Mouse (Mus musculus) embryonic facial prominence, embryonic 14.5 days (tissue): ENCODE results near the gene Zfp839. TPM values are rescaled to one million over a fixed set of nuclear protein-coding genes. Genes with fewer than 3 reads are reported as not detected.

Experiments
- ATAC-seq: fragments of 200-750 bp; cut with Nextera tagmentation; 2 replicates; pipeline ENCODE4 v1.8.0; 2017; ENCODE audit warnings: low read depth, moderate number of reproducible peaks, moderate TSS enrichment
- DNase-seq: peaks from one replicate; pipeline ENCODE4 v3.0.0-alpha.2; 2015; ENCODE audit warnings: low spot score
- H3K27ac ChIP-seq: fragments of 300-500 bp; sonication (generic); replicated peaks from 2 replicates; pipeline ENCODE4 v1.5.1; 2014; ENCODE audit warnings: low read depth, mild to moderate bottlenecking, low read length, moderate library complexity
- H3K27me3 ChIP-seq: fragments of 300-500 bp; sonication (generic); replicated peaks from 2 replicates; pipeline ENCODE4 v1.6.1; 2014; ENCODE audit warnings: low read length; ENCODE audit not compliant: control insufficient read depth, insufficient read depth
- H3K36me3 ChIP-seq: fragments of 300-500 bp; sonication (generic); 2 replicates; pipeline ENCODE4 v1.6.1; 2014; ENCODE audit warnings: low read length, mixed read lengths; ENCODE audit not compliant: control insufficient read depth, insufficient read depth
- H3K4me1 ChIP-seq: fragments of 300-500 bp; sonication (generic); 2 replicates; pipeline ENCODE4 v1.6.1; 2014; ENCODE audit warnings: antibody characterized with exemption, low read length; ENCODE audit not compliant: control insufficient read depth, insufficient read depth
- H3K4me2 ChIP-seq: fragments of 300-500 bp; sonication (generic); 2 replicates; pipeline ENCODE4 v1.6.1; 2014; ENCODE audit warnings: low read depth, mild to moderate bottlenecking, low read length, moderate library complexity, mixed read lengths
- H3K4me3 ChIP-seq: fragments of 300-500 bp; sonication (generic); 2 replicates; pipeline ENCODE4 v1.5.1; 2014; ENCODE audit warnings: low read depth, mild to moderate bottlenecking, low read length
- H3K9ac ChIP-seq: fragments of 300-500 bp; sonication (generic); 2 replicates; pipeline ENCODE4 v1.6.1; 2014; ENCODE audit warnings: low read depth, mild to moderate bottlenecking, low read length, moderate library complexity, mixed read lengths
- H3K9me3 ChIP-seq: fragments of 300-500 bp; sonication (generic); 2 replicates; pipeline ENCODE4 v1.6.1; 2016; ENCODE audit warnings: low read length; ENCODE audit not compliant: control insufficient read depth
- WGBS: fragments of 180-500 bp; shearing (Covaris S2); extraction: QIAGEN DNeasy Blood & Tissue Kit; methylation state at CpG from one replicate; pipeline ENCODE4 v1.1.7; 2014; 5-methylcytosine and 5-hydroxymethylcytosine counted together
- polyA plus RNA-seq: library from polyadenylated mRNA; unstranded; fragments of >200 nt; fragmentation: Nextera tagmentation; extraction: Ambion mirVana; gene quantifications from 2 replicates; pipeline ENCODE4 v1.2.1, GENCODE M21; 2014

Gene Zfp839
- polyA plus RNA-seq, 1 experiment from 2014 or later = 2.4 TPM

- H3K4me1 ChIP-seq = no peaks in the 10 kb centered on the region
- no peak overlapping the region for H3K4me2 ChIP-seq
- peaks cover 89% of the 10 kb centered on the region for H3K36me3 ChIP-seq
- DNase-seq (no peak), ATAC-seq (no peak)
- WGBS = 89% methylated on average over 2 of the region's 2 CpGs
- H3K27me3 ChIP-seq = no peaks in the 10 kb centered on the region
- no peak overlapping the region for H3K9ac ChIP-seq
- H3K9me3 ChIP-seq = no peaks in the 10 kb centered on the region
- no peak overlapping the region for H3K27ac ChIP-seq
- H3K4me3 ChIP-seq = no peak overlapping the region
Observed at GRCm38 (mm10) chr12:110875351-110875750, 25.3 kb downstream of the Zfp839 start.

- 87% methylated on average over 7 of the region's 7 CpGs for WGBS
- no peak overlapping the region for H3K4me2 ChIP-seq
- H3K27ac ChIP-seq = no peak overlapping the region
- H3K4me1 ChIP-seq = no peaks in the 10 kb centered on the region
- no peaks in the 10 kb centered on the region for H3K9me3 ChIP-seq
- DNase-seq (no peak), ATAC-seq (no peak)
- no peak overlapping the region for H3K9ac ChIP-seq
- no peak overlapping the region for H3K4me3 ChIP-seq
- H3K27me3 ChIP-seq = no peaks in the 10 kb centered on the region
- H3K36me3 ChIP-seq = peaks cover 58% of the 10 kb centered on the region
Observed at GRCm38 (mm10) chr12:110882291-110882690, 32.2 kb downstream of the Zfp839 start.

- H3K4me2 ChIP-seq = no peak overlapping the region
- no peak overlapping the region for H3K27ac ChIP-seq
- peaks cover 33% of the 10 kb centered on the region for H3K36me3 ChIP-seq
- H3K27me3 ChIP-seq = no peaks in the 10 kb centered on the region
- no peaks in the 10 kb centered on the region for H3K9me3 ChIP-seq
- no peak overlapping the region for H3K4me3 ChIP-seq
- H3K9ac ChIP-seq = no peak overlapping the region
- DNase-seq = no peak
- ATAC-seq = no peak
- WGBS = 93% methylated on average over 2 of the region's 2 CpGs
- peaks cover 10% of the 10 kb centered on the region; the same call in 1 of the 2 replicates for H3K4me1 ChIP-seq
Observed at GRCm38 (mm10) chr12:110885251-110885650, 35.2 kb downstream of the Zfp839 start.

- WGBS = 42% methylated on average over 12 of the region's 12 CpGs
- Histone ChIP-seq H3K9ac (peak overlapping the region; percentile 87), H3K27me3 (no peaks in the 10 kb centered on the region), H3K4me1 (peaks cover 11% of the 10 kb centered on the region; the same call in 1 of the 2 replicates), H3K9me3 (no peaks in the 10 kb centered on the region), H3K36me3 (peaks cover 6% of the 10 kb centered on the region), H3K27ac (no peak overlapping the region; the same call in 1 of the 2 replicates), H3K4me2 (peak overlapping the region; percentile 64), H3K4me3 (peak overlapping the region; percentile 72)
- ATAC-seq (no peak), DNase-seq (no peak)
Observed at GRCm38 (mm10) chr12:110888106-110888505, 38.1 kb downstream of the Zfp839 start.

- Histone ChIP-seq H3K4me2 (peak overlapping the region; percentile 64), H3K9ac (peak overlapping the region; percentile 87), H3K9me3 (no peaks in the 10 kb centered on the region), H3K4me1 (peaks cover 11% of the 10 kb centered on the region; the same call in 1 of the 2 replicates), H3K27ac (no peak overlapping the region; the same call in 1 of the 2 replicates), H3K27me3 (no peaks in the 10 kb centered on the region), H3K36me3 (peaks cover 4% of the 10 kb centered on the region), H3K4me3 (peak overlapping the region; percentile 72)
- no peak for DNase-seq
- peak; percentile 28 for ATAC-seq
- WGBS = 0% methylated on average over 22 of the region's 25 CpGs
Observed at GRCm38 (mm10) chr12:110888606-110889005, 38.6 kb downstream of the Zfp839 start.

GRCm38 (mm10) chr12:110889036-110890020, 39.3 kb downstream of the Zfp839 start, which contains the start of the genes Cinp and Tecpr2:
TSS of gene Cinp (minus strand) at chr12:110889145.
TSS of gene Tecpr2 (plus strand) at chr12:110889264.
- H3K4me3 ChIP-seq = peak within 1 kb of the TSS; percentile 72
- WGBS = under 1% methylated on average over 36 of the region's 74 CpGs
- peak within 1 kb of the TSS; percentile 87 for H3K9ac ChIP-seq
- no peaks in the 10 kb centered on the region for H3K27me3 ChIP-seq
- H3K27ac ChIP-seq = peak within 1 kb of the TSS; percentile 83
- H3K4me1 ChIP-seq = peaks cover 11% of the 10 kb centered on the region; the same call in 1 of the 2 replicates
- no peaks in the 10 kb centered on the region; the same call in 1 of the 2 replicates for H3K36me3 ChIP-seq
- H3K4me2 ChIP-seq = peak within 1 kb of the TSS; percentile 64
- DNase-seq = peak; percentile 100
- no peaks in the 10 kb centered on the region for H3K9me3 ChIP-seq
- peak; percentile 99 for ATAC-seq

- no peak overlapping the region for H3K4me2 ChIP-seq
- H3K9me3 ChIP-seq = no peaks in the 10 kb centered on the region
- H3K36me3 ChIP-seq = no peaks in the 10 kb centered on the region
- no peaks in the 10 kb centered on the region for H3K27me3 ChIP-seq
- peaks cover 11% of the 10 kb centered on the region; the same call in 1 of the 2 replicates for H3K4me1 ChIP-seq
- H3K4me3 ChIP-seq = no peak overlapping the region
- no peak for ATAC-seq
- 91% methylated on average over 1 of the region's 1 CpGs for WGBS
- no peak overlapping the region for H3K27ac ChIP-seq
- DNase-seq = no peak
- H3K9ac ChIP-seq = no peak overlapping the region
Observed at GRCm38 (mm10) chr12:110891887-110892286, 41.8 kb downstream of the Zfp839 start.

- no peak overlapping the region for H3K4me2 ChIP-seq
- no peaks in the 10 kb centered on the region for H3K27me3 ChIP-seq
- DNase-seq (peak; percentile 25), ATAC-seq (no peak)
- no peak overlapping the region for H3K9ac ChIP-seq
- H3K4me3 ChIP-seq = no peak overlapping the region
- H3K36me3 ChIP-seq = peaks cover 7% of the 10 kb centered on the region; the same call in 1 of the 2 replicates
- no peaks in the 10 kb centered on the region for H3K4me1 ChIP-seq
- no peaks in the 10 kb centered on the region for H3K9me3 ChIP-seq
- WGBS = 70% methylated on average over 4 of the region's 4 CpGs
- H3K27ac ChIP-seq = no peak overlapping the region
Observed at GRCm38 (mm10) chr12:110902106-110902505, 52.1 kb downstream of the Zfp839 start.
